Mouse (Mus musculus) gastrocnemius, adult 2 months (tissue): ENCODE data around the gene Cyp4x1. TPM values are rescaled to one million over a fixed set of nuclear protein-coding genes. Genes with fewer than 3 reads are reported as not detected.
"Not testable (repeated sequence)": the region's sequence is repeated elsewhere in the genome, so short reads cannot be mapped to it uniquely, and the experiment has no call there.

Experiments
- DNase-seq: peaks from one replicate; pipeline ENCODE4 v3.0.0; 2022
- H3K27ac ChIP-seq: fragments of 200-600 bp; 2 replicates; pipeline ENCODE4 v1.8.1; 2022; ENCODE audit warnings: mild to moderate bottlenecking
- H3K4me3 ChIP-seq: fragments of 200-600 bp; 2 replicates; pipeline ENCODE4 v1.8.1; 2022; ENCODE audit warnings: mild to moderate bottlenecking, moderate library complexity
- CTCF ChIP-seq: fragments of 200-600 bp; IDR thresholded peaks from 2 replicates; pipeline ENCODE4 v1.8.1; 2022; ENCODE audit warnings: antibody characterized with exemption, mild to moderate bottlenecking, moderate library complexity
- intact Hi-C: fragments of 180-260 bp; cut with DNase I; formaldehyde crosslinking; loops from one replicate; pipeline ENCODE4 v1.15.1; 2025
- long read RNA-seq, 2 experiments: library from polyadenylated mRNA; stranded (forward); transcript quantifications; one replicate each; pipeline ENCODE4 v2.0.0; 2021
- total RNA-seq, 2 experiments: library from RNA; stranded (reverse); gene quantifications; 2 replicates each; pipeline ENCODE4 v1.2.3; 2021

The Cyp4x1 gene
- not detected for total RNA-seq
- long read RNA-seq, experiment 1 = 0 reads
- long read RNA-seq, experiment 2 = 0 reads

GRCm38 (mm10) chr4:115133621-115134295 lies at the start of gene Cyp4x1:
Gene Cyp4x1, minus strand, starts transcription at chr4:115134281.
- H3K27ac ChIP-seq = no peak within 1 kb of the TSS
- intact Hi-C loops = no loop called here
- no peak for DNase-seq
- no peak for TF ChIP-seq CTCF
- H3K4me3 ChIP-seq = no peak within 1 kb of the TSS

GRCm38 (mm10) chr4:115176201-115176600 lies 42.1 kb upstream of the Cyp4x1 start:
- intact Hi-C loops = not testable (repeated sequence)

DNA sequence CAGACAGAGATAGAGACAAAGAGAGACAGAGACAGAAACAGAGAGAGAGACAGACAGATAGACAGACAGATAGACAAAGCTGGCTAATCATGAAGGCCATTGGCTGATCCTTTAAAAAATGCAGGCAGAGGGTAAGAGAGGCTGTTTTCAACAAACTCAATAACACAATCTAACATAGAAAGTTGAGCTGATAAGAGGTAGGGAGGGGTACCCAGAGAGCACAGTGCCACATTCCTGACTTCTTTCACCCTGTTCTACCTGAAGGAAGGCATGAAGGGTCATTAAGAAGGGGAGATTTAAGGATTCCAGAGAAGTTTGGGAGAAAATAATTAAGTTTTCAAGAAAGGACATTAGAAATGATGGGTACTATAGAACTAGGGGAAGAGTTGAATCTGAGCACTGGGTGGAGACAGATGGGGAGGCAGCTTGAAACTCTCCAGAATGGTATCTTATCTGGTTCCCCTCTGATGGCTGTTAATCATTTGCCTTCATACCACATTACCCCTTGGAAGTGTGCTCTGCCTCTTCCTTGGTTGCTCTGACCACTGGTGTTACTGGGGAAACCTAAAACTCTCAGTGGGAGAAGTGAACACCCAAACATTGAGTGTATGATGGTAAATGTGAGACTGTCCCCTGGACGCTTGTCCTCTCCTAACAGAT lies 40.7 kb upstream of the Cyp4x1 start:
- TF ChIP-seq CTCF = no peak
- intact Hi-C loops = no loop called here
- H3K27ac ChIP-seq = no peak overlapping the region
- no peak overlapping the region for H3K4me3 ChIP-seq
- no peak for DNase-seq

More at GRCm38 (mm10) chr4:115176201-115176600, 42.1 kb upstream of the Cyp4x1 start:
- DNase-seq, H3K27ac ChIP-seq, H3K4me3 ChIP-seq: not testable (repeated sequence)

DNA sequence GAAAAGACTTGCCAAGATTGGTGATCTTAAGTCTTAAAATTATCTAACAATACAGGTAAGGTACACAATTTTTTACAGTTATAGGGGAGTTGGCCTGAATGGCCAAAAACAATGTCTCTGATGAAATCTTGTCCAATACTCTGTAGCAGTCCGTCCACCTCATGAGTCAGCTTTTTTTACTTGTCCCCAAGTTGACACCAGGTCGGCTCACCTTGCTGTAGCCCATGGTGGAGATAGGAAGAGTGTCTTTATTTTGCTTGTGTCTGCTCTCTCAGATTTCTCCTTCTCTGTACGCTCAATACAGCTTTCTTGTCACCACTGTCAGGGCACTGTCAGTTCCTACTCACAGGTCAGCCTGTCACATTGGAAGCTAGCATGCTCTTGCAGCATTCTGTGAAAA lies 24.9 kb upstream of the Cyp4x1 start:
- DNase-seq, intact Hi-C loops, H3K27ac ChIP-seq, H3K4me3 ChIP-seq: not testable (repeated sequence)

DNA sequence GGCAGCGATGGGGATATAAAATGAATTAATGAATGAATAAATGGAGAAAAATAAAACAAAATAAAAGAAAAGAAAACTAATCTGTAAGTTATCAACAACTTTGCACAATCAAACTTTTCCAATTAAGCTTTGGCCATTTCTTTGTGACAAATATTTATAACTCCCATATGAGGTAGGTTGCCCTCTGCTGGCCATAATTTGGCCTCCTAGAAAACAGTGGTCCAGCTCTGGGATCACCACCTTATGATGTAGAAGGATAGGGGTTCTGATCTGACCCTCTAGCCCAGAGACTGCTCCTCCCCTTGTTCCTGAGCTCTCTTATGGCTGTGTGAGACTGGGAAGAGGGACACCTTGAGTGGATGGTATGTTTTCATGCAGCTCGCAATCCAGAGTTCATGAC lies 20.6 kb upstream of the Cyp4x1 start:
- H3K4me3 ChIP-seq = no peak overlapping the region
- no peak overlapping the region for H3K27ac ChIP-seq
- no peak for DNase-seq
- no peak for TF ChIP-seq CTCF
- intact Hi-C loops = no loop called here

DNA sequence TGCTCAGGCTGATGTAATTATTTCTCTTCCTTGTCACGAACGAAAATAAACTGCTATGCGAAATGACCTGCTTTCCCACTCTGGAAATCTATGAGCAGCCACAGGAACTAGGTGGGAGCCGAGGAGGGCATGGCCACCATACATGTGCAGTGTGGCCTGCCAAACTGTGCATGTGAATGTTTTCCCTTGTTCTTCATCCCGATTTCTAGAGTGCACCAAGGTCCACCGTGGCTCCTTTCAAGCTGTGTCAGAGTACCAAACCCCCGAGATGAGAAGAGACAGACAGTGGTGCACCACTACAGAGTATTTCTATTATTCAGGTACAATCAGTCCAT lies 182 bp upstream of the Cyp4x1 start:
- no peak for TF ChIP-seq CTCF
- DNase-seq = no peak
- intact Hi-C loops = no loop called here
- Histone ChIP-seq H3K27ac (no peak overlapping the region), H3K4me3 (no peak overlapping the region)

- Histone ChIP-seq H3K4me3 (no peak overlapping the region), H3K27ac (no peak overlapping the region)
- TF ChIP-seq CTCF = no peak
- DNase-seq = no peak
- intact Hi-C loops = no loop called here
Measured at GRCm38 (mm10) chr4:115133085-115133484, 996 bp downstream of the Cyp4x1 start.

- no peak; the same call in 1 of the 2 replicates for TF ChIP-seq CTCF
- DNase-seq = no peak
- intact Hi-C loops = no loop called here
- H3K4me3 ChIP-seq = no peak overlapping the region
- no peak overlapping the region for H3K27ac ChIP-seq
Measured at GRCm38 (mm10) chr4:115124713-115125112, 9.4 kb downstream of the Cyp4x1 start.

GRCm38 (mm10) chr4:115123507-115123906 lies 10.6 kb downstream of the Cyp4x1 start:
- Histone ChIP-seq H3K4me3 (no peak overlapping the region), H3K27ac (no peak overlapping the region)
- no peak for DNase-seq
- no peak for TF ChIP-seq CTCF
- intact Hi-C loops = no loop called here

- Histone ChIP-seq H3K27ac (no peak overlapping the region), H3K4me3 (no peak overlapping the region)
- no peak for TF ChIP-seq CTCF
- DNase-seq = no peak
- intact Hi-C loops = no loop called here
Measured at GRCm38 (mm10) chr4:115121608-115122007, 12.5 kb downstream of the Cyp4x1 start.

DNA sequence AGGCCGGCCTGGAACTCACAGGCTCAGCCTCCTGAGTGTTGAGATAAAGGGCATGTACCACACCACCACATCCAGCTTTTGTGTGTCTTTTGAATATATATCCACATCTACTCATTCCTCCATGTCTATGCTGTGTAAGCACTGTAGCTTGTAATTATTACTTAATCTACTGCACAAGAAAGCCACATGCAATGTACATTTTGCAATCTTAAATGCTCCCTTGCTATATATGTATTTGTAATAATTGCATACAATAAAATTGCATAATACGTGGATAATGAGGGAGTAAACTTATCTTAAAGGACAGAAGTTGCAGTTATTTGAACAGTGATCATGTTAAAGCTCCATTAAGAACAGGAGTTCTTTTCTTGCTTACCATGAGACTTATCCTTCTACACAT lies 12.9 kb downstream of the Cyp4x1 start:
- no peak for DNase-seq
- no peak overlapping the region for H3K27ac ChIP-seq
- no peak for TF ChIP-seq CTCF
- H3K4me3 ChIP-seq = no peak overlapping the region
- intact Hi-C loops = no loop called here

- intact Hi-C loops = no loop called here
- no peak overlapping the region for H3K27ac ChIP-seq
- no peak for DNase-seq
- H3K4me3 ChIP-seq = no peak overlapping the region
- TF ChIP-seq CTCF = no peak
Measured at GRCm38 (mm10) chr4:115119642-115120041, 14.4 kb downstream of the Cyp4x1 start.

DNA sequence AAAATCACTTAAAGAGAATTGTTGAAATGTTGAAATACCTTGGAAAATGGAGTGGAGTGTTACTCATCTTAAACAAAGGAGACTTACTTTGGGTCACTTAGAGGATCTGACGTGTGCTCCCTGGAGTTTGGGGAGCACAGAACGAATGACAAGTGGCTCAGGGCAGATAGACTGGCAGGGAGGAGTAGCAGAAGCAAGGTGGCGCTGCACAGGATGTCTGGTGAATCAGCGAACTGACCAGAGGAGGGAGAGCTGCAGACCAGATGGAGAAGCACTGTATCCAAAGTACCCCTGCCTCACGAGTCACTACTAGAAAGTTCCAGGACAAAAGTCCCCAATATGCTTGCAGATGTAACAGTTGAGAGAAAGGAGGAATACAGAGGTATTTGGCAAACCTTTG lies 20.8 kb downstream of the Cyp4x1 start:
- DNase-seq = no peak
- intact Hi-C loops = no loop called here
- H3K4me3 ChIP-seq = no peak overlapping the region
- no peak overlapping the region for H3K27ac ChIP-seq
- TF ChIP-seq CTCF = no peak

DNA sequence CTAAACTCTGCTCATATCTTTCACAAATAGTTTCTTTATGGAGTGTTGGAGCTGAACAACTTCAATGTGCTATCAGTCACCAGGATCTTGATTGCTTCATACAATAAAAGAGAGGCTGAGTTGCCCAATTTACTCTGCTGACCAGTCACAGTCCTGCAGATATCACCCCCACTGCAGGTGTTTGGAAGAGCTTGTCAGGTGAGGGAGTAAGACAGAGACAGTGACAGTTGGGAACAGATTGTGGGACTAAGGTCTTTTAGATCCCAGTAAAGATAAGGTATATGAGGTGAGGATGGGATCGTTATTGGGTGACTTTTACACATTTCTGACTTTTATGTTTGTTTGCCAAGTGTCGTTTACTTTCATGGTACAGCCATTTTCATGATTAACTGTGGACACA lies 22.9 kb downstream of the Cyp4x1 start:
- intact Hi-C loops = no loop called here
- no peak overlapping the region for H3K4me3 ChIP-seq
- no peak overlapping the region for H3K27ac ChIP-seq
- TF ChIP-seq CTCF = no peak
- no peak for DNase-seq
